Mouse (Mus musculus) lung, adult 2 months (tissue): ENCODE data around the gene Trim23.

Source experiments
- CTCF ChIP-seq: fragments of 200-500 bp; IDR thresholded peaks from 2 replicates; pipeline ENCODE4 v1.5.1; 2011; ENCODE audit warnings: mild to moderate bottlenecking, low read length, control low read depth; ENCODE audit not compliant: insufficient read depth
- POLR2A ChIP-seq: fragments of 200-500 bp; IDR thresholded peaks from 2 replicates; pipeline ENCODE4 v1.6.1; 2011; ENCODE audit warnings: low read depth, mild to moderate bottlenecking, control low read depth, low read length, borderline replicate concordance; ENCODE audit errors: extremely low read depth

DNA sequence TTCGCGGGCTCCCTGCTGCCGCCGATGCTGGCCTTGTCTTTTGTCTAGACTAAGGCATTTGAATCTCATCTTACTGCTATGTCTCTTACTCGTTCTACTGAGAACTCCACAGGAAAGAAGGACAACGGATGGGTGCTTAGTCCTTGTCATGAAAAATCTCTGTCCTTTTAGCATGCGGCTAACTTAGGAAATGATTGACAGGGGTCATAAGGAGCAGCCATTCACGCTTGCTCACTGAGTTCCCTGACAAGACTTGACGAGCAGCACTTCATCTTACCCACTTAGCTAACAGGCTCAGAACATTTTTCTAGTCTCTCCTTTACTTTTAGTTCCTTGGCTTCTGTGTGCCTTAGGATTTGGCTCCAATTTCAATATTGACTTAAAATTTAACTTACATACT, 33.7 kb upstream of the Trim23 start:
- TF ChIP-seq CTCF: no peak
- no peak for TF ChIP-seq POLR2A
